Mouse (Mus musculus) CH12.LX (cell line): Measurements from ENCODE around the gene Phb. TPM values are rescaled to one million over a fixed set of nuclear protein-coding genes. Genes with fewer than 3 reads are reported as not detected.

ENCODE experiments used
- DNase-seq: peaks from one replicate; pipeline ENCODE4 v3.0.0-alpha.2; 2013; ENCODE audit errors: extremely low read depth
- H3K27ac ChIP-seq: 2 replicates; pipeline ENCODE4 v1.5.1; 2012; ENCODE audit warnings: low read depth, mild to moderate bottlenecking, control low read depth, moderate library complexity; ENCODE audit not compliant: insufficient read depth
- H3K27me3 ChIP-seq: replicated peaks from 2 replicates; pipeline ENCODE3; 2012; ENCODE audit warnings: inconsistent platforms
- H3K36me3 ChIP-seq, 2 experiments: replicated peaks in 1 of 2; 2 replicates each; pipeline versions ENCODE3 to v1.6.1; 2012; ENCODE audit warnings: inconsistent platforms in 1 of 2, low read length in 1 of 2, mild to moderate bottlenecking in 1 of 2, mixed read lengths in 1 of 2, moderate library complexity in 1 of 2; ENCODE audit not compliant: control insufficient read depth in 1 of 2, insufficient read depth in 1 of 2
- H3K4me1 ChIP-seq, 2 experiments: 2 replicates each; pipeline ENCODE4 v1.6.1; 2012; ENCODE audit warnings: inconsistent platforms in 1 of 2, moderate library complexity in 1 of 2; ENCODE audit not compliant: insufficient read depth in 2 of 2, control insufficient read depth in 1 of 2
- H3K4me2 ChIP-seq: 2 replicates; pipeline ENCODE4 v1.6.1; 2012; ENCODE audit warnings: low read depth, mild to moderate bottlenecking, control low read depth; ENCODE audit not compliant: poor library complexity, insufficient read depth, severe bottlenecking
- H3K4me3 ChIP-seq, 3 experiments: fragments of 150-350 bp in 1 of 3; sonication (generic) in 1 of 3; replicated peaks in 1 of 3; 2 replicates each; pipeline versions ENCODE3 to v1.5.1; 2011 to 2012; ENCODE audit warnings: low read depth in 2 of 3, low read length in 2 of 3, mild to moderate bottlenecking in 2 of 3, moderate library complexity in 2 of 3, control low read depth in 1 of 3, improper control_type of control experiment in 1 of 3, inconsistent platforms in 1 of 3, mixed read lengths in 1 of 3; ENCODE audit not compliant: poor library complexity in 1 of 3
- H3K79me2 ChIP-seq: replicated peaks from 2 replicates; pipeline ENCODE4 v1.6.1; 2012; ENCODE audit warnings: mild to moderate bottlenecking, moderate library complexity; ENCODE audit not compliant: control insufficient read depth, poor library complexity, insufficient read depth, severe bottlenecking; ENCODE audit errors: extremely low read depth
- H3K9ac ChIP-seq: 2 replicates; pipeline ENCODE4 v1.6.1; 2012; ENCODE audit warnings: low read depth, mild to moderate bottlenecking, control low read depth, moderate library complexity; ENCODE audit not compliant: insufficient read depth
- H3K9me3 ChIP-seq: replicated peaks from 2 replicates; pipeline ENCODE3; 2012; ENCODE audit warnings: low read length, inconsistent platforms, mixed read lengths
- BHLHE40 ChIP-seq: IDR thresholded peaks from 2 replicates; pipeline ENCODE4 v1.6.1; 2011; ENCODE audit warnings: mild to moderate bottlenecking, low read depth, low read length, improper control_type of control experiment
- CHD1 ChIP-seq: IDR thresholded peaks from 2 replicates; pipeline ENCODE4 v1.6.1; 2012; ENCODE audit warnings: low read depth, low read length, improper control_type of control experiment, inconsistent platforms
- CHD2 ChIP-seq: IDR thresholded peaks from 2 replicates; pipeline ENCODE4 v1.6.1; 2011; ENCODE audit warnings: low read length, improper control_type of control experiment
- CTCF ChIP-seq, 2 experiments: IDR thresholded peaks in 1 of 2; conservative IDR thresholded peaks in 1 of 2; 2 replicates each; pipeline ENCODE4 v1.5.1; 2011 to 2012; ENCODE audit warnings: low read depth in 2 of 2, low read length in 2 of 2, improper control_type of control experiment in 1 of 2, inconsistent platforms in 1 of 2, mild to moderate bottlenecking in 1 of 2, moderate library complexity in 1 of 2
- E2F4 ChIP-seq: IDR thresholded peaks from 2 replicates; pipeline ENCODE4 v1.6.1; 2011; ENCODE audit warnings: low read depth, low read length, improper control_type of control experiment; ENCODE audit not compliant: insufficient replicate concordance
- ELF1 ChIP-seq: IDR thresholded peaks from 2 replicates; pipeline ENCODE4 v1.6.1; 2014; ENCODE audit warnings: low read depth, mild to moderate bottlenecking, inconsistent platforms, low read length, improper control_type of control experiment
- EP300 ChIP-seq: IDR thresholded peaks from 2 replicates; pipeline ENCODE4 v1.6.1; 2011; ENCODE audit warnings: low read length, improper control_type of control experiment
- GABPA ChIP-seq: IDR thresholded peaks from 2 replicates; pipeline ENCODE4 v1.6.1; 2012; ENCODE audit warnings: low read depth, low read length, improper control_type of control experiment, inconsistent platforms; ENCODE audit not compliant: insufficient replicate concordance
- HCFC1 ChIP-seq: IDR thresholded peaks from 2 replicates; pipeline ENCODE4 v1.6.1; 2012; ENCODE audit warnings: low read depth, mild to moderate bottlenecking, inconsistent platforms, low read length, improper control_type of control experiment
- IRF4 ChIP-seq: IDR thresholded peaks from 2 replicates; pipeline ENCODE4 v1.6.1; 2014; ENCODE audit warnings: low read depth, mild to moderate bottlenecking, inconsistent platforms, low read length, improper control_type of control experiment
- JUN ChIP-seq: IDR thresholded peaks from 2 replicates; pipeline ENCODE4 v1.6.1; 2011; ENCODE audit warnings: low read depth, mild to moderate bottlenecking, low read length, improper control_type of control experiment, moderate library complexity; ENCODE audit not compliant: insufficient read depth
- JUND ChIP-seq: conservative IDR thresholded peaks from 2 replicates; pipeline ENCODE4 v1.6.1; 2011; ENCODE audit warnings: low read depth, low read length, improper control_type of control experiment
- KAT2A ChIP-seq: IDR thresholded peaks from 2 replicates; pipeline ENCODE4 v1.6.1; 2012; ENCODE audit warnings: low read length, improper control_type of control experiment, inconsistent platforms; ENCODE audit not compliant: insufficient replicate concordance
- MAFK ChIP-seq: IDR thresholded peaks from 2 replicates; pipeline ENCODE4 v1.6.1; 2011; ENCODE audit warnings: low read length, improper control_type of control experiment; ENCODE audit not compliant: insufficient replicate concordance
- MAX ChIP-seq: IDR thresholded peaks from 2 replicates; pipeline ENCODE4 v1.6.1; 2011; ENCODE audit warnings: low read length, improper control_type of control experiment
- MAZ ChIP-seq: IDR thresholded peaks from 2 replicates; pipeline ENCODE4 v1.6.1; 2012; ENCODE audit warnings: low read depth, mild to moderate bottlenecking, inconsistent platforms, low read length, improper control_type of control experiment, moderate library complexity
- MXI1 ChIP-seq: IDR thresholded peaks from 2 replicates; pipeline ENCODE4 v1.6.1; 2011; ENCODE audit warnings: mild to moderate bottlenecking, low read depth, low read length, improper control_type of control experiment
- MYC ChIP-seq: IDR thresholded peaks from 2 replicates; pipeline ENCODE4 v1.6.1; 2011; ENCODE audit warnings: low read depth, mild to moderate bottlenecking, improper control_type of control experiment, low read length
- NELFE ChIP-seq: IDR thresholded peaks from 2 replicates; pipeline ENCODE4 v1.6.1; 2011; ENCODE audit warnings: low read depth, low read length, improper control_type of control experiment
- NRF1 ChIP-seq: IDR thresholded peaks from 2 replicates; pipeline ENCODE4 v1.6.1; 2014; ENCODE audit warnings: low read depth, mild to moderate bottlenecking, inconsistent platforms, low read length, improper control_type of control experiment, moderate library complexity
- PAX5 ChIP-seq: IDR thresholded peaks from 2 replicates; pipeline ENCODE4 v1.6.1; 2012; ENCODE audit warnings: low read length, inconsistent platforms, mixed read lengths
- POLR2A ChIP-seq: IDR thresholded peaks from 2 replicates; pipeline ENCODE4 v1.6.1; 2011; ENCODE audit warnings: low read depth, mild to moderate bottlenecking, improper control_type of control experiment, low read length
- POLR2AphosphoS2 ChIP-seq: IDR thresholded peaks from 2 replicates; pipeline ENCODE4 v1.6.1; 2011; ENCODE audit warnings: low read depth, low read length, improper control_type of control experiment
- RAD21 ChIP-seq: IDR thresholded peaks from 2 replicates; pipeline ENCODE4 v1.6.1; 2011; ENCODE audit warnings: low read depth, mild to moderate bottlenecking, low read length, improper control_type of control experiment, moderate library complexity
- RCOR1 ChIP-seq: conservative IDR thresholded peaks from 2 replicates; pipeline ENCODE4 v1.6.1; 2012; ENCODE audit warnings: low read depth, mild to moderate bottlenecking, inconsistent platforms, low read length, improper control_type of control experiment
- SIN3A ChIP-seq: IDR thresholded peaks from 2 replicates; pipeline ENCODE4 v1.6.1; 2012; ENCODE audit warnings: low read length, improper control_type of control experiment, inconsistent platforms
- TBP ChIP-seq: conservative IDR thresholded peaks from 2 replicates; pipeline ENCODE4 v1.6.1; 2011; ENCODE audit warnings: low read depth, low read length, improper control_type of control experiment
- UBTF ChIP-seq: IDR thresholded peaks from 2 replicates; pipeline ENCODE4 v1.6.1; 2012; ENCODE audit warnings: low read depth, mild to moderate bottlenecking, inconsistent platforms, low read length, improper control_type of control experiment, moderate library complexity
- USF1 ChIP-seq: IDR thresholded peaks from 2 replicates; pipeline ENCODE4 v1.6.1; 2014; ENCODE audit warnings: low read depth, mild to moderate bottlenecking, inconsistent platforms, low read length, improper control_type of control experiment
- USF2 ChIP-seq: conservative IDR thresholded peaks from 2 replicates; pipeline ENCODE4 v1.6.1; 2011; ENCODE audit warnings: low read depth, low read length, improper control_type of control experiment
- ZC3H11A ChIP-seq: IDR thresholded peaks from 2 replicates; pipeline ENCODE4 v1.6.1; 2012; ENCODE audit warnings: low read depth, mild to moderate bottlenecking, inconsistent platforms, low read length, improper control_type of control experiment
- ZMIZ1 ChIP-seq: IDR thresholded peaks from 2 replicates; pipeline ENCODE4 v1.6.1; 2012; ENCODE audit warnings: low read depth, mild to moderate bottlenecking, inconsistent platforms, low read length, improper control_type of control experiment
- ZNF384 ChIP-seq: IDR thresholded peaks from 2 replicates; pipeline ENCODE4 v1.6.1; 2012; ENCODE audit warnings: low read depth, low read length, improper control_type of control experiment, inconsistent platforms
- dilution Hi-C: fragments of 300-500 bp; cut with MboI; formaldehyde crosslinking; loops from 2 replicates; pipeline ENCODE4 v1.14.3; 2020; ENCODE audit warnings: low sequenced_read_pairs; ENCODE audit not compliant: extremely low pct_unique_long_range_greater_than_20kb, extremely low pct_ligation_motif_present
- in situ Hi-C: fragments of 300-500 bp; cut with MboI; formaldehyde crosslinking; loops from 3 replicates; pipeline ENCODE4 v1.14.3; 2019; ENCODE audit warnings: low sequenced_read_pairs, low pct_ligation_motif_present, low pct_unique_long_range_greater_than_20kb, mixed read lengths
- polyA plus RNA-seq: library from polyadenylated mRNA; unstranded; fragments of >175 nt; gene quantifications from 2 replicates; pipeline ENCODE4 v1.2.1, GENCODE M21; 2012; ENCODE audit warnings: low read depth; ENCODE audit not compliant: insufficient read length
- total RNA-seq, 2 experiments: library from RNA; depleted of rRNA; stranded (reverse); fragments of 300-350 nt in 1 of 2; fragments of >200 nt in 1 of 2; gene quantifications; 2 replicates each; pipeline ENCODE4 v1.2.3; 2012 to 2014

The Phb gene
- total and polyA plus RNA-seq, 3 experiments, result 405 to 699 (median 512) TPM

DNA sequence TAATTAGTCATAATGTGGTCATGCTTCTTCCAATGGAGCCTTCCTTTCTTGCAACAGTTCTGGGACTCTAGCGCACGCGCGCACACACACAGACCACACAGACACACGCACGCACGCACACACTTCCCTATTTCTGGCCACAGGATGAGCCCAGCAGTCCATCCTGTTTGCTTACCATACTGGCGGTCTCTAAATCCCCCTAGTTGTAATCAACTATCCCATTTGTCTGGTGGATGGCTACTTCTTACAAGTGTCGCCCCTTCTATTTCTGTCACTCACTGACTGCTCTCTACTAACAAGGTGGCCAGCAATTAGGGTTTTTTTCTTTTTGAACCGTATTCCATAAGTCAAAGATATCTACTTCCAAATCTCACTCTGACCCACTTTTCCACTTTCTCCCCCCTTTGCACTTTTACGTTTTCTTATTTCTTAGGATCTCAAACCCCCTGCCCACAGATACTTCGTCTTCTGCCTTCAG lies 45.4 kb downstream of the Phb start (continued):
- TF ChIP-seq SIN3A (peak; percentile 68; the same call in 1 of the 2 replicates), MYC (peak; percentile 85), GABPA (no peak), PAX5 (no peak), IRF4 (peak; percentile 66), CTCF (conservative IDR thresholded peaks at IDR 0.05 in 1 of 2, IDR thresholded peaks at IDR 0.05 in 1 of 2; ENCODE audit: low read depth in 2 of 2, low read length in 2 of 2) (no peak), KAT2A (no peak), CHD2 (no peak), MAX (peak; percentile 43), JUND (0 out of 2 replicates have a peak, but pooled peaks have one; percentile 20)

DNA sequence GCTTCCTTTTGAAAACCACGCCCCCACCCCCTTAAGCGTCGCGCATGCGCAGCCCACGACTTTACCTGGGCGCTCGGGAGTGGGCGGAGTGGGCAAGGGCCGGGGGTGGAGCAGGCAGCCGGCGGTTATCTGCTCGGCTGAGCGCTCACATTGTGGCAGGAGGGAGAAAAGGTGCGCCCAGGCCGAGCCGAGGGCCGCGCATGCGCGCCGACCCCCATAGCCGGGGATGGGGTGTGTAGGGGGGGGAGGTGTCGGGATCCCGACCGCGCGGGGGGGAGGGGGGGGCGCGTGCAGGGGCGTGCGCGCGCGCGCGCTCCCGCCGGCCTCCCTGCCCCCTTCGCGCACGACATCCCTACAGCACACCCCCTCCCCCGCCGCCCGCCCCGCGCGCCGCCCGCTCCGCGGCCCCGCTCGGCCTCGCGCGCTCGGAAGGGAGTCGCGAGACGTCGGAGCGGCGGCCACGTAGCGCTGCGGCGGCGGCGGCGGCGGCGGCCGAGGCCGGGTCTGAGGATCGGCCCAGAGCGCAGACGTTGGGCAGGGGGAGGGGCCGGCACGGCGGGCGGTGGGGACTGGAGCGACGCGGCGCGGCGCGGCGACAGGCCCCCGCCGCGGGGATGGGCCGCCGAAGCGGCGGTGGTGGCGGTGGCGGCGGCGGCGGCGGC lies 45.9 kb downstream of the Phb start, which contains the start of gene Zfp652:
Gene Zfp652 (plus strand): TSS at position 111 of the 662 bp plus-strand sequence.
- in situ Hi-C loops, result no loop called here
- dilution Hi-C loops, result no loop called here
- no peak for TF ChIP-seq CTCF (conservative IDR thresholded peaks at IDR 0.05 in 1 of 2, IDR thresholded peaks at IDR 0.05 in 1 of 2; ENCODE audit: low read depth in 2 of 2, low read length in 2 of 2)
- TF ChIP-seq HCFC1, result peak; percentile 48
- 0 out of 2 replicates have a peak, but pooled peaks have one; percentile 25 for TF ChIP-seq UBTF
- no peak for TF ChIP-seq ZNF384
- no peak for TF ChIP-seq GABPA
- TF ChIP-seq IRF4, result peak; percentile 67
- no peak for TF ChIP-seq CHD1
- TF ChIP-seq E2F4, result no peak
- no peak for TF ChIP-seq ZMIZ1
- TF ChIP-seq CHD2, result peak; percentile 85
- no peak; the same call in 1 of the 2 replicates for TF ChIP-seq POLR2AphosphoS2
- TF ChIP-seq ZC3H11A, result no peak
- TF ChIP-seq USF1, result no peak
- TF ChIP-seq ELF1, result peak; percentile 60
- no peak; the same call in 1 of the 2 replicates for TF ChIP-seq RCOR1
- peak; percentile 91 for TF ChIP-seq MAZ
- no peak for TF ChIP-seq USF2
- TF ChIP-seq MYC, result no peak; the same call in 1 of the 2 replicates
- TF ChIP-seq TBP, result no peak
- peak; percentile 37; the same call in 1 of the 2 replicates for TF ChIP-seq MAX
- TF ChIP-seq MAFK, result no peak
- TF ChIP-seq BHLHE40, result peak; percentile 77
- TF ChIP-seq EP300, result no peak
- peak; percentile 14; the same call in 1 of the 2 replicates for TF ChIP-seq NELFE
- TF ChIP-seq POLR2A, result peak; percentile 77; the same call in 1 of the 2 replicates
- peak; percentile 89 for TF ChIP-seq NRF1
- peak; percentile 71 for TF ChIP-seq MXI1
- TF ChIP-seq SIN3A, result 0 out of 2 replicates have a peak, but pooled peaks have one; percentile 45
- TF ChIP-seq JUND, result no peak
- TF ChIP-seq JUN, result no peak
- 0 out of 2 replicates have a peak, but pooled peaks have one; percentile 42 for TF ChIP-seq KAT2A
- TF ChIP-seq PAX5, result no peak
- TF ChIP-seq RAD21, result no peak

More for the DNA sequence above, 45.9 kb downstream of the Phb start, which contains the start of gene Zfp652:
- H3K79me2 ChIP-seq, result peaks cover 25% of the 10 kb centered on the region
- no peaks in the 10 kb centered on the region for H3K9me3 ChIP-seq
- peak within 1 kb of the TSS; percentile 89 for H3K9ac ChIP-seq
- peaks cover 6% of the 10 kb centered on the region for H3K27me3 ChIP-seq
- H3K27ac ChIP-seq, result peak within 1 kb of the TSS; percentile 37
- H3K4me2 ChIP-seq, result peak within 1 kb of the TSS; percentile 99
- H3K36me3 ChIP-seq, result peaks cover 0 to 4% of the 10 kb centered on the region in 2 experiments
- H3K4me3 ChIP-seq, result peak within 1 kb of the TSS; percentile 89 to 92 (median 90)
- peak; percentile 97 for DNase-seq
- peaks cover 6 to 32% of the 10 kb centered on the region in 2 experiments; a peak in 3 of 4 replicates for H3K4me1 ChIP-seq
